Mouse (Mus musculus) forebrain, embryonic 15.5 days (tissue): ENCODE measurements around the gene Aifm1. TPM values are rescaled to one million over a fixed set of nuclear protein-coding genes. Genes with fewer than 3 reads are reported as not detected.

Experiments
- ATAC-seq: fragments of 200-750 bp; cut with Nextera tagmentation; replicated peaks from 2 replicates; pipeline ENCODE4 v1.8.0; 2017; ENCODE audit warnings: mild to moderate bottlenecking, moderate TSS enrichment, moderate library complexity
- H3K27ac ChIP-seq: fragments of 300-500 bp; sonication (generic); replicated peaks from 2 replicates; pipeline ENCODE4 v1.5.1; 2015; ENCODE audit warnings: mild to moderate bottlenecking, inconsistent platforms
- H3K27me3 ChIP-seq: fragments of 300-500 bp; sonication (generic); 2 replicates; pipeline ENCODE4 v1.6.1; 2015; ENCODE audit warnings: inconsistent platforms
- H3K36me3 ChIP-seq: fragments of 300-500 bp; sonication (generic); 2 replicates; pipeline ENCODE4 v1.6.1; 2015; ENCODE audit warnings: mild to moderate bottlenecking, inconsistent platforms
- H3K4me1 ChIP-seq: fragments of 300-500 bp; sonication (generic); 2 replicates; pipeline ENCODE4 v1.6.1; 2015; ENCODE audit warnings: inconsistent platforms
- H3K4me2 ChIP-seq: fragments of 300-500 bp; sonication (generic); replicated peaks from 2 replicates; pipeline ENCODE4 v1.6.1; 2015; ENCODE audit warnings: mild to moderate bottlenecking, inconsistent platforms
- H3K4me3 ChIP-seq: fragments of 300-500 bp; sonication (generic); 2 replicates; pipeline ENCODE4 v1.5.1; 2015; ENCODE audit warnings: mild to moderate bottlenecking, inconsistent platforms
- H3K9ac ChIP-seq: fragments of 300-500 bp; sonication (generic); replicated peaks from 2 replicates; pipeline ENCODE4 v1.6.1; 2015; ENCODE audit warnings: mild to moderate bottlenecking, inconsistent platforms
- H3K9me3 ChIP-seq: fragments of 300-500 bp; sonication (generic); 2 replicates; pipeline ENCODE4 v1.6.1; 2016; ENCODE audit warnings: inconsistent platforms
- WGBS: fragments of 180-500 bp; shearing (Covaris S2); methylation state at CpG from one replicate; pipeline ENCODE4 v1.1.7; 2015; ENCODE audit warnings: mixed read lengths; 5-methylcytosine and 5-hydroxymethylcytosine counted together
- polyA plus RNA-seq: library from polyadenylated mRNA; unstranded; fragments of >200 nt; fragmentation: Nextera tagmentation; extraction: Ambion mirVana; gene quantifications from 2 replicates; pipeline ENCODE4 v1.2.1, GENCODE M21; 2015

The Aifm1 gene
- polyA plus RNA-seq: 52.3 TPM in 2 replicates

GRCm38 (mm10) chrX:48513166-48513807, at the start of gene Aifm1:
TSS of gene Aifm1 (minus strand) at chrX:48513563.
- peak within 1 kb of the TSS; percentile 64 for H3K9ac ChIP-seq
- H3K9me3 ChIP-seq: no peaks in the 10 kb centered on the region
- H3K36me3 ChIP-seq: no peaks in the 10 kb centered on the region
- peak within 1 kb of the TSS; percentile 62 for H3K4me3 ChIP-seq
- no peak within 1 kb of the TSS for H3K27ac ChIP-seq
- peak within 1 kb of the TSS; percentile 54 for H3K4me2 ChIP-seq
- ATAC-seq: peak; percentile 95
- peaks cover 13% of the 10 kb centered on the region for H3K4me1 ChIP-seq
- H3K27me3 ChIP-seq: no peaks in the 10 kb centered on the region
- 24% methylated on average over 45 of the region's 45 CpGs for WGBS

GRCm38 (mm10) chrX:48532175-48532574, 18.8 kb upstream of the Aifm1 start:
- no peaks in the 10 kb centered on the region for H3K9me3 ChIP-seq
- H3K4me2 ChIP-seq: no peak overlapping the region
- WGBS: 29% methylated on average over 3 of the region's 3 CpGs
- H3K4me1 ChIP-seq: no peaks in the 10 kb centered on the region
- no peaks in the 10 kb centered on the region; the same call in 1 of the 2 replicates for H3K36me3 ChIP-seq
- no peaks in the 10 kb centered on the region for H3K27me3 ChIP-seq
- H3K9ac ChIP-seq: no peak overlapping the region
- ATAC-seq: peak; percentile 51; the same call in 1 of the 2 replicates
- H3K27ac ChIP-seq: no peak overlapping the region
- H3K4me3 ChIP-seq: no peak overlapping the region

GRCm38 (mm10) chrX:48526435-48526834, 13.1 kb upstream of the Aifm1 start:
- no peak for ATAC-seq

GRCm38 (mm10) chrX:48525866-48526265, 12.5 kb upstream of the Aifm1 start:
- no peaks in the 10 kb centered on the region for H3K9me3 ChIP-seq
- no peak for ATAC-seq
- no peak overlapping the region for H3K4me3 ChIP-seq
- peaks cover 21% of the 10 kb centered on the region for H3K4me1 ChIP-seq
- no peak overlapping the region for H3K9ac ChIP-seq
- 64% methylated on average over 8 of the region's 8 CpGs for WGBS
- no peak overlapping the region for H3K4me2 ChIP-seq
- H3K27ac ChIP-seq: no peak overlapping the region
- H3K36me3 ChIP-seq: no peaks in the 10 kb centered on the region; the same call in 1 of the 2 replicates
- H3K27me3 ChIP-seq: no peaks in the 10 kb centered on the region

More at GRCm38 (mm10) chrX:48526435-48526834, 13.1 kb upstream of the Aifm1 start:
- Histone ChIP-seq H3K27ac (no peak overlapping the region), H3K4me1 (peaks cover 20% of the 10 kb centered on the region), H3K9me3 (no peaks in the 10 kb centered on the region), H3K4me2 (no peak overlapping the region), H3K4me3 (no peak overlapping the region), H3K36me3 (no peaks in the 10 kb centered on the region; the same call in 1 of the 2 replicates), H3K27me3 (no peaks in the 10 kb centered on the region), H3K9ac (no peak overlapping the region)
- 65% methylated on average over 3 of the region's 3 CpGs for WGBS

- 79% methylated on average over 1 of the region's 1 CpGs for WGBS
- no peak for ATAC-seq
- no peak overlapping the region for H3K27ac ChIP-seq
Measured at GRCm38 (mm10) chrX:48525332-48525731, 12.0 kb upstream of the Aifm1 start.

GRCm38 (mm10) chrX:48523512-48523911, 10.1 kb upstream of the Aifm1 start:
- H3K9ac ChIP-seq: no peak overlapping the region
- peaks cover 21% of the 10 kb centered on the region for H3K4me1 ChIP-seq
- H3K36me3 ChIP-seq: no peaks in the 10 kb centered on the region
- 61% methylated on average over 3 of the region's 3 CpGs for WGBS
- ATAC-seq: no peak
- no peaks in the 10 kb centered on the region for H3K27me3 ChIP-seq
- H3K9me3 ChIP-seq: no peaks in the 10 kb centered on the region
- H3K4me2 ChIP-seq: peak overlapping the region; percentile 8; the same call in 1 of the 2 replicates
- H3K27ac ChIP-seq: no peak overlapping the region
- H3K4me3 ChIP-seq: 0 out of 2 replicates have a peak overlapping the region, but pooled peaks have one; percentile 13

More at GRCm38 (mm10) chrX:48525332-48525731, 12.0 kb upstream of the Aifm1 start:
- no peak overlapping the region for H3K9ac ChIP-seq
- H3K4me2 ChIP-seq: no peak overlapping the region
- H3K4me3 ChIP-seq: no peak overlapping the region
- peaks cover 21% of the 10 kb centered on the region for H3K4me1 ChIP-seq
- no peaks in the 10 kb centered on the region for H3K27me3 ChIP-seq
- no peaks in the 10 kb centered on the region for H3K9me3 ChIP-seq
- no peaks in the 10 kb centered on the region; the same call in 1 of the 2 replicates for H3K36me3 ChIP-seq

GRCm38 (mm10) chrX:48521651-48522050, 8.3 kb upstream of the Aifm1 start:
- no peaks in the 10 kb centered on the region for H3K27me3 ChIP-seq
- no peak for ATAC-seq
- no peaks in the 10 kb centered on the region for H3K36me3 ChIP-seq
- no peak overlapping the region for H3K9ac ChIP-seq
- H3K4me2 ChIP-seq: peak overlapping the region; percentile 74
- H3K4me1 ChIP-seq: peaks cover 21% of the 10 kb centered on the region
- WGBS: 83% methylated on average over 3 of the region's 3 CpGs
- no peaks in the 10 kb centered on the region for H3K9me3 ChIP-seq
- peak overlapping the region; percentile 58 for H3K4me3 ChIP-seq
- no peak overlapping the region for H3K27ac ChIP-seq

- 27% methylated on average over 20 of the region's 20 CpGs for WGBS
- Histone ChIP-seq H3K9ac (peak overlapping the region; percentile 72), H3K27me3 (no peaks in the 10 kb centered on the region), H3K27ac (peak overlapping the region; percentile 97), H3K4me1 (peaks cover 21% of the 10 kb centered on the region), H3K4me3 (peak overlapping the region; percentile 58), H3K9me3 (no peaks in the 10 kb centered on the region), H3K4me2 (peak overlapping the region; percentile 74), H3K36me3 (no peaks in the 10 kb centered on the region)
- ATAC-seq: peak; percentile 49; the same call in 1 of the 2 replicates
Measured at GRCm38 (mm10) chrX:48519549-48520085, 6.3 kb upstream of the Aifm1 start.

- Histone ChIP-seq H3K4me3 (peak within 1 kb of the TSS; percentile 58), H3K4me1 (peaks cover 25% of the 10 kb centered on the region), H3K4me2 (peak within 1 kb of the TSS; percentile 74), H3K27ac (peak within 1 kb of the TSS; percentile 97), H3K9me3 (no peaks in the 10 kb centered on the region), H3K27me3 (no peaks in the 10 kb centered on the region), H3K9ac (peak within 1 kb of the TSS; percentile 72), H3K36me3 (no peaks in the 10 kb centered on the region)
- 28% methylated on average over 33 of the region's 33 CpGs for WGBS
- peak; percentile 73 for ATAC-seq
Measured at GRCm38 (mm10) chrX:48518808-48519548, 5.6 kb upstream of the Aifm1 start, which contains the start of gene Rab33a. TSS of gene Rab33a (plus strand) at chrX:48519285.

GRCm38 (mm10) chrX:48518211-48518807, 4.9 kb upstream of the Aifm1 start:
- Histone ChIP-seq H3K36me3 (no peaks in the 10 kb centered on the region), H3K27me3 (no peaks in the 10 kb centered on the region), H3K9me3 (no peaks in the 10 kb centered on the region), H3K4me1 (peaks cover 23% of the 10 kb centered on the region), H3K4me3 (peak overlapping the region; percentile 58), H3K9ac (peak overlapping the region; percentile 72), H3K4me2 (peak overlapping the region; percentile 74), H3K27ac (peak overlapping the region; percentile 97)
- 45% methylated on average over 15 of the region's 15 CpGs for WGBS
- peak; percentile 96 for ATAC-seq

- Histone ChIP-seq H3K9me3 (no peaks in the 10 kb centered on the region), H3K27ac (no peak overlapping the region), H3K4me1 (peaks cover 13% of the 10 kb centered on the region), H3K36me3 (no peaks in the 10 kb centered on the region), H3K9ac (peak overlapping the region; percentile 28; the same call in 1 of the 2 replicates), H3K4me3 (peak overlapping the region; percentile 62), H3K4me2 (peak overlapping the region; percentile 54), H3K27me3 (no peaks in the 10 kb centered on the region)
- whole genome bisulfite sequencing: 30% methylated on average over 13 of the region's 13 CpGs
- no peak for ATAC-seq
Measured at GRCm38 (mm10) chrX:48513824-48514223, 461 bp upstream of the Aifm1 start.
